Mouse (Mus musculus): Measurements from ENCODE around the gene Nr1i2. TPM values are rescaled to one million over a fixed set of nuclear protein-coding genes. Genes with fewer than 3 reads are reported as not detected.

Gene Nr1i2
- polyA plus RNA-seq, 1 experiment from 2014 or later, result not detected

Other genes with a start within 250 kb of the Nr1i2 start
- gene Gsk3b, start 205.8 kb downstream of the Nr1i2 start, polyA plus RNA-seq (2014; fragmentation: Nextera tagmentation; extraction: Ambion mirVana), result 120 and 121 TPM in 2 replicates
- gene Maats1, start 47.3 kb upstream of the Nr1i2 start, polyA plus RNA-seq (2014; fragmentation: Nextera tagmentation; extraction: Ambion mirVana), result 0.32 and 0.60 TPM in 2 replicates
- 122 and 124 TPM in 2 replicates for gene Cox17, start 52.2 kb upstream of the Nr1i2 start, polyA plus RNA-seq (2014; fragmentation: Nextera tagmentation; extraction: Ambion mirVana)
- gene Gm21987, start 52.2 kb upstream of the Nr1i2 start, polyA plus RNA-seq (2014; fragmentation: Nextera tagmentation; extraction: Ambion mirVana), result not detected in 2 replicates
- 0.59 and 2.1 TPM in 2 replicates for gene Popdc2, start 67.4 kb upstream of the Nr1i2 start, polyA plus RNA-seq (2014; fragmentation: Nextera tagmentation; extraction: Ambion mirVana)
- 0.23 and 0.59 TPM in 2 replicates for gene Pla1a, start 138.3 kb upstream of the Nr1i2 start, polyA plus RNA-seq (2014; fragmentation: Nextera tagmentation; extraction: Ambion mirVana)
- 122 and 134 TPM in 2 replicates for gene Adprh, start 157.9 kb upstream of the Nr1i2 start, polyA plus RNA-seq (2014; fragmentation: Nextera tagmentation; extraction: Ambion mirVana)
- 0.42 and 0.65 TPM in 2 replicates for gene Cd80, start 160.7 kb upstream of the Nr1i2 start, polyA plus RNA-seq (2014; fragmentation: Nextera tagmentation; extraction: Ambion mirVana)
- 27.6 and 29.2 TPM in 2 replicates for gene Timmdc1, start 227.8 kb upstream of the Nr1i2 start, polyA plus RNA-seq (2014; fragmentation: Nextera tagmentation; extraction: Ambion mirVana)